Mouse (Mus musculus) kidney, adult 10 weeks (tissue): ENCODE measurements around the gene Rhob. TPM values are rescaled to one million over a fixed set of nuclear protein-coding genes. Genes with fewer than 3 reads are reported as not detected.

Experiments used
- polyA plus RNA-seq: library from polyadenylated mRNA; stranded (reverse); fragments of 350-450 nt; fragmentation: Illumina TruSeq; extraction: RNeasy Lipid Tissue Mini Kit (QIAGEN cat#74804); gene quantifications from one replicate; pipeline ENCODE4 v1.2.3, GENCODE M21; 2014; ENCODE audit warnings: low read depth, low replicate concordance

Rhob gene
- 47.7 TPM for polyA plus RNA-seq

DNA sequence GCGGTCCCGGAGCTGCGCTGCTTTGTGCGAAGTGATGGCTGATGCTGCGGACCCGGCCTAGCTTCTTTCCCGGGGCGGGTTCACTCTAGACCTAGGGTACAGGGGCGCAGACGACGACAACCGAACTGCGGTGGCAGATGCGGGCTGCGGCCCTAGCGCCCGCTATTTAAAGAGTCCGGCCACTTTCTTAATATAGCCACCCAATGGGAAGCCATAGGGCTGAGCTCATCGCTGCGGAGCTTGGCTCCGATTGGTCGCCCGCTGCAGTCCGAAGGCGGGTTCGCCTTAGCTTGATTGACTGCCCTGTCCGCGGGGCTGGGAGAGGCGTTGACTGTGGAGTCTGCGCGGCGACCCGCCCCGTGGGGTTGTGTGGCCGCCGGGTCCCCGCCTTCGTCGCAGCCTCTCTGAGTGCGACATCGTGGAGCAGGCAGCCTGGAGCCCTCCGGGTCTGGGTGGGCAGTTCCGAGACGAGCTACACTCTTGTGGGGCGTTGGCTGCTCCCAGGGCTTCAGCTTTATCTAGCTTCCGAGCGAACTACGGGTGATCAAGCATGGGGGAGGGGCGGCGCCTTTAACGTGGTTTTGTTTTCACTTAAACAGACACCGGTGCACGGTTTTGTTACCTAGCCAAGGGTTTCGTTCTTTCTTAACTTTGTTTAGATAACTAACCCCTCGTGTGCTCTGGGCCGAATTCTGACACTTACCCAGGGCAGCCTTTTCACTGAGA, at the start of gene Rhob:
TSS of gene Rhob (minus strand) at position 139 of the 726 bp plus-strand sequence.

Other genes with a start within 250 kb of the Rhob start
- gene Gdf7, start 198.1 kb downstream of the Rhob start, polyA plus RNA-seq: not detected
- gene Hs1bp3, start 186.6 kb downstream of the Rhob start, polyA plus RNA-seq: 2.1 TPM
- not detected for gene Slc7a15, start 99.1 kb upstream of the Rhob start, polyA plus RNA-seq
- 184 TPM for gene Pum2, start 174.1 kb upstream of the Rhob start, polyA plus RNA-seq